Mouse (Mus musculus): ENCODE measurements at regions not wholly inside any gene's neighbourhood (a gene's known extent, or its start where the extent isn't known, plus 50 kb on each side); places are given as distances from the start of the nearest gene placed in this dataset.

- no peak for TF ChIP-seq CTCF (IDR thresholded peaks at IDR 0.05; ENCODE audit: low read depth)
- no peak for TF ChIP-seq EP300 (optimal IDR thresholded peaks at IDR 0.05)
These were observed 116.5 kb upstream of the Parp11 start for GRCm38 (mm10) chr6:127330015-127330705.

All from stomach, postnatal 0 days (tissue).